Mouse (Mus musculus): Measurements from ENCODE around the gene Atp2b2. TPM values are rescaled to one million over a fixed set of nuclear protein-coding genes. Genes with fewer than 3 reads are reported as not detected.

Atp2b2 gene
- polyA plus RNA-seq, 1 experiment from 2014 or later = 0.12 TPM

DNA sequence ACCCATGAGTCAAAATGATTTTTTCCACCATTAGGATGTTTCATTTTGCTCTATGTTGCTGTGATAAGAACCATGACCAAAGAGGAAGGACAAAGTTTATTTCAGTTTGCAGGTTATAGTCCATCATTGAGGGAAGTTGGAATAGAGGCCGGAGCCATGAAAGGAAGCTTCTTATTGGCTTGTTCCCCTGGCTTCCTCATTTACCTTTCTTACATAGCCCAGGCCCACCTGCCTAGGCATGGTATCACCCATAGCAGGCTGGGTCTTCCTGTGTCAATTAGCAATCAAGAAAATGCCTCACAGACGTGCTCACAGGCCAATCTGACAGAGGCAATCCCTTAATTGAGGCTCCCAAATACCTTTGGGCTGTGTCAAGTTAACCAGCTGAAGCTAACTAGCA, 18.6 kb downstream of the Atp2b2 start:
- H3K27me3 ChIP-seq (ENCODE audit: insufficient read depth, low read length) = no peaks in the 10 kb centered on the region
- H3K9me3 ChIP-seq (replicated peaks; ENCODE audit: low read length) = no peaks in the 10 kb centered on the region
- H3K4me3 ChIP-seq (replicated peaks; ENCODE audit: low read depth, low read length) = no peak overlapping the region
- no peak for DNase-seq (ENCODE audit: low spot score)
- ATAC-seq (replicated peaks; ENCODE audit: low FRiP score, low read depth) = no peak
- 64% methylated on average over 2 of the region's 2 CpGs for WGBS
- H3K9ac ChIP-seq (ENCODE audit: low read depth, low read length) = no peak overlapping the region
- no peaks in the 10 kb centered on the region for H3K4me1 ChIP-seq (replicated peaks; ENCODE audit: insufficient read depth, low read length)
- no peaks in the 10 kb centered on the region for H3K36me3 ChIP-seq (ENCODE audit: insufficient read depth, low read length)
- no peak overlapping the region for H3K4me2 ChIP-seq (ENCODE audit: low read length)
- no peak for TF ChIP-seq CTCF (IDR thresholded peaks at IDR 0.05; ENCODE audit: low read depth)
- H3K27ac ChIP-seq = no peak overlapping the region

DNA sequence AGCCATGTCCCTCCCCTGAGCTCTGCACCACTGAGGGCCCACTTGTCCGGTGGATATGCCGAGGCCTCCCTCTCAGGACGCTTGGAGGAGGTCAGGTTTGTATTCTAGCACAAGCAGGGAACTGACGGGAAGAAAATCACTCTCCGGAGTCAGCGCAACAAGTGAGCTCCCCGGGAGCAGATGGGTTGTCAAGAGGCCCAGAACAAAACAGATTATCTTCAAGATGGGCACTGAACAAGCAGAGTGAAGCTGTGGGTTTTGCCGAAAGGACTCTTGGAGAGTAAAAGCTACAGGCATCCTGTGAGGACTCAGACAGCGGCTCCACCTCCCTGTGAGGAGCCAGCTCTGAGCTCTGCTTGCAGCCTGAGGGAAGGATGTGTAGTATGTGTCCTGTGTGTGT, 20.3 kb downstream of the Atp2b2 start:
- ATAC-seq (replicated peaks; ENCODE audit: low FRiP score, low read depth) (no peak), DNase-seq (ENCODE audit: low spot score) (no peak)
- no peaks in the 10 kb centered on the region for H3K4me1 ChIP-seq (replicated peaks; ENCODE audit: insufficient read depth, low read length)
- H3K27ac ChIP-seq = no peak overlapping the region
- TF ChIP-seq CTCF (IDR thresholded peaks at IDR 0.05; ENCODE audit: low read depth) = no peak
- H3K9me3 ChIP-seq (replicated peaks; ENCODE audit: low read length) = no peaks in the 10 kb centered on the region
- no peak overlapping the region for H3K4me2 ChIP-seq (ENCODE audit: low read length)
- no peak overlapping the region for H3K4me3 ChIP-seq (replicated peaks; ENCODE audit: low read depth, low read length)
- H3K36me3 ChIP-seq (ENCODE audit: insufficient read depth, low read length) = no peaks in the 10 kb centered on the region
- no peak overlapping the region for H3K9ac ChIP-seq (ENCODE audit: low read depth, low read length)
- 77% methylated on average over 9 of the region's 9 CpGs for WGBS
- H3K27me3 ChIP-seq (ENCODE audit: insufficient read depth, low read length) = no peaks in the 10 kb centered on the region

DNA sequence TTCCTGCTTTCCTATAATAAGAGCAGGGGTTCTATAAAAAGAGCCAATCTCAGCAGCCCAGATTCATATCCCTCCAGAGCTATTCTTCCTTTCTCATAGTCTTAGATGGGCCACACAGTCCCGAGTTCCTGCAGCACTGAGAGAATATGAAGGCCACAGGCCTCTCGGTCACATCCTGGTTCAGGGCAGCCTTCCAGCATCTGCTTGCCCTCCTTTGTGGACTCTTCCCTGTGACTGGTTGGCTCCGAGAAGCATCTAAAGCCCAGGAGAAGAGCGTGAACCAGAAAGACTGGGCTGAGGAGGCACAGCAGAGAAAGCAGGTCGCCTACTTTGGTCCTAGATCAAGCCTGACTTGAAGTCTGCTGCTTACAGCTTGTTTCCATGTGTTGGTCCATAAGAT, 28.6 kb downstream of the Atp2b2 start:
- TF ChIP-seq CTCF (IDR thresholded peaks at IDR 0.05; ENCODE audit: low read depth) = no peak
- Histone ChIP-seq H3K4me1 (replicated peaks; ENCODE audit: insufficient read depth, low read length) (peaks cover 14% of the 10 kb centered on the region), H3K27ac (no peak overlapping the region), H3K4me3 (replicated peaks; ENCODE audit: low read depth, low read length) (no peak overlapping the region), H3K27me3 (ENCODE audit: insufficient read depth, low read length) (no peaks in the 10 kb centered on the region), H3K36me3 (ENCODE audit: insufficient read depth, low read length) (no peaks in the 10 kb centered on the region), H3K9ac (ENCODE audit: low read depth, low read length) (no peak overlapping the region), H3K9me3 (replicated peaks; ENCODE audit: low read length) (no peaks in the 10 kb centered on the region), H3K4me2 (ENCODE audit: low read length) (no peak overlapping the region)
- no peak for DNase-seq (ENCODE audit: low spot score)
- 67% methylated on average over 5 of the region's 5 CpGs for WGBS
- no peak for ATAC-seq (replicated peaks; ENCODE audit: low FRiP score, low read depth)

GRCm38 (mm10) chr6:114012834-114013233, 29.6 kb downstream of the Atp2b2 start:
- Histone ChIP-seq H3K4me2 (ENCODE audit: low read length) (no peak overlapping the region), H3K4me3 (replicated peaks; ENCODE audit: low read depth, low read length) (no peak overlapping the region), H3K4me1 (replicated peaks; ENCODE audit: insufficient read depth, low read length) (peaks cover 14% of the 10 kb centered on the region), H3K9me3 (replicated peaks; ENCODE audit: low read length) (no peaks in the 10 kb centered on the region), H3K27me3 (ENCODE audit: insufficient read depth, low read length) (no peaks in the 10 kb centered on the region), H3K9ac (ENCODE audit: low read depth, low read length) (no peak overlapping the region), H3K27ac (no peak overlapping the region), H3K36me3 (ENCODE audit: insufficient read depth, low read length) (no peaks in the 10 kb centered on the region)
- WGBS = 3% methylated on average over 9 of the region's 9 CpGs
- DNase-seq (ENCODE audit: low spot score) = peak; percentile 92
- ATAC-seq (replicated peaks; ENCODE audit: low FRiP score, low read depth) = peak; percentile 90
- TF ChIP-seq CTCF (IDR thresholded peaks at IDR 0.05; ENCODE audit: low read depth) = no peak

DNA sequence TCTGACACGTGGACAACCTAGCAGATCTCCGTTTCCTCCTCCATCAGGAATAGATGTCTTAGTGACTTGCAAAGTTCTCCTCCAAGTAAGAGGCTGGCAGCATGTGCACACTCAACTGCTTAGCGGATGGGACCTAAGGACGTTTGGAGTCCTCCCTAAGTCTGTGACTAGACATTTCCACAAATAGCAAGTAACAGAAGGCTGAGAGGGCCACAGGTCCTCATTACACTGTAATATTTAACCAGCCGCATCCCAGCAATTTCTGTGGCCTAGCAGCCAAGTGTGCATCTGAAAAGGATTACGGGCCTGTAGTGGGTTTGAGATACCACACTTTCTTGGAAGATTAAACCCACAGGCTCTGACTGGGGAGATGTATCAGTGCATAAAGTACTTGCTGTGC, 30.4 kb downstream of the Atp2b2 start:
- WGBS = 54% methylated on average over 6 of the region's 6 CpGs
- no peaks in the 10 kb centered on the region for H3K9me3 ChIP-seq (replicated peaks; ENCODE audit: low read length)
- no peak overlapping the region for H3K4me2 ChIP-seq (ENCODE audit: low read length)
- H3K4me3 ChIP-seq (replicated peaks; ENCODE audit: low read depth, low read length) = no peak overlapping the region
- ATAC-seq (replicated peaks; ENCODE audit: low FRiP score, low read depth) = no peak
- no peak overlapping the region for H3K9ac ChIP-seq (ENCODE audit: low read depth, low read length)
- H3K36me3 ChIP-seq (ENCODE audit: insufficient read depth, low read length) = no peaks in the 10 kb centered on the region
- peaks cover 14% of the 10 kb centered on the region for H3K4me1 ChIP-seq (replicated peaks; ENCODE audit: insufficient read depth, low read length)
- H3K27me3 ChIP-seq (ENCODE audit: insufficient read depth, low read length) = no peaks in the 10 kb centered on the region
- no peak for DNase-seq (ENCODE audit: low spot score)
- no peak overlapping the region for H3K27ac ChIP-seq
- no peak for TF ChIP-seq CTCF (IDR thresholded peaks at IDR 0.05; ENCODE audit: low read depth)

GRCm38 (mm10) chr6:114003796-114004195, 38.6 kb downstream of the Atp2b2 start:
- Histone ChIP-seq H3K9ac (ENCODE audit: low read depth, low read length) (no peak overlapping the region), H3K4me3 (replicated peaks; ENCODE audit: low read depth, low read length) (no peak overlapping the region), H3K27ac (no peak overlapping the region), H3K4me1 (replicated peaks; ENCODE audit: insufficient read depth, low read length) (no peaks in the 10 kb centered on the region), H3K36me3 (ENCODE audit: insufficient read depth, low read length) (no peaks in the 10 kb centered on the region), H3K27me3 (ENCODE audit: insufficient read depth, low read length) (no peaks in the 10 kb centered on the region), H3K4me2 (ENCODE audit: low read length) (no peak overlapping the region), H3K9me3 (replicated peaks; ENCODE audit: low read length) (no peaks in the 10 kb centered on the region)
- TF ChIP-seq CTCF (IDR thresholded peaks at IDR 0.05; ENCODE audit: low read depth) = no peak
- ATAC-seq (replicated peaks; ENCODE audit: low FRiP score, low read depth) (no peak; the same call in 1 of the 2 replicates), DNase-seq (ENCODE audit: low spot score) (no peak)
- 49% methylated on average over 3 of the region's 3 CpGs for WGBS

DNA sequence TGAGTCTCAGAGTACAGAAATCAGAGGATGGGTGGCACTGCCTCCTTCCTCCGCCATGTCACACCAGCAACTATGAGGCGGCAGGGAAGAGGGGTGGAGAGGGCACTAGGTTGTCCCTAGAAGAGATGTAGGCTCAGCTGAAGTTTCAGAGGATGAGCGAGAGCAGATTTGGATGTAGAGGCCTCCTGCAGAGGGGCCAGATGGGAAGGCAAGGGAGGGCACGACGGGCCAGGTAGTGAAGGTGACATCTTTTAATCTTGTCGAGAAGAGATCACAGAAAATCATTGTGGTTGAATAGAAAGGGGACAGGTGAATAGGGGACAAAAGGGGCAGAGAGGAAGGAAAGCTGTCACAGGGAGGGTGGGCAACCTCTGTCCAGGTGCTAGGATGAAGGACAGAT, 41.5 kb downstream of the Atp2b2 start:
- no peaks in the 10 kb centered on the region for H3K27me3 ChIP-seq (ENCODE audit: insufficient read depth, low read length)
- no peak for TF ChIP-seq CTCF (IDR thresholded peaks at IDR 0.05; ENCODE audit: low read depth)
- DNase-seq (ENCODE audit: low spot score) (no peak), ATAC-seq (replicated peaks; ENCODE audit: low FRiP score, low read depth) (no peak)
- H3K4me2 ChIP-seq (ENCODE audit: low read length) = no peak overlapping the region
- no peaks in the 10 kb centered on the region for H3K36me3 ChIP-seq (ENCODE audit: insufficient read depth, low read length)
- WGBS = 84% methylated on average over 6 of the region's 6 CpGs
- H3K4me3 ChIP-seq (replicated peaks; ENCODE audit: low read depth, low read length) = no peak overlapping the region
- H3K4me1 ChIP-seq (replicated peaks; ENCODE audit: insufficient read depth, low read length) = no peaks in the 10 kb centered on the region
- no peak overlapping the region for H3K9ac ChIP-seq (ENCODE audit: low read depth, low read length)
- no peak overlapping the region for H3K27ac ChIP-seq
- no peaks in the 10 kb centered on the region for H3K9me3 ChIP-seq (replicated peaks; ENCODE audit: low read length)
